In genomic region chr1:135669803-135670202, GRCm38 (mm10) we compare ENCODE assay signal across 9 mouse cellular contexts. TPM values are rescaled to one million over a fixed set of nuclear protein-coding genes. Genes with fewer than 3 reads are reported as not detected.
DNase-seq lines count a peak whose midpoint lies in the region; ATAC-seq and TF ChIP-seq lines count a peak whose summit lies in the region.
"Had no signal": no experiment of that assay in that cellular context is flagged by ENCODE, and none has a peak within 500 bp of the region (broad histone marks: within the 10 kb centered on the region; RNA-seq: fewer than 3 reads in every experiment).

No protein-coding gene starts in this region.

- no peak for TF ChIP-seq CTCF in midbrain, postnatal 0 days (IDR thresholded peaks at IDR 0.05)

- H3K27ac ChIP-seq in kidney, embryonic 15.5 days, result no peak overlapping the region
- no peak overlapping the region for H3K27ac ChIP-seq in midbrain, postnatal 0 days (ENCODE audit: low read depth, low read length)

- 0 out of 2 replicates have a peak overlapping the region, but pooled peaks have one; percentile 1 for H3K4me2 ChIP-seq in kidney, embryonic 15.5 days
- H3K4me2 ChIP-seq in midbrain, postnatal 0 days (ENCODE audit: low read depth, low read length, poor library complexity, severe bottlenecking), result peak overlapping the region; percentile 4; the same call in 1 of the 2 replicates

- WGBS in kidney, embryonic 15.5 days, result 46% methylated on average over 7 of the region's 7 CpGs
- WGBS in midbrain, postnatal 0 days, result 57% methylated on average over 7 of the region's 7 CpGs

- no peak overlapping the region for H3K4me3 ChIP-seq in kidney, embryonic 15.5 days (replicated peaks)
- H3K4me3 ChIP-seq in midbrain, postnatal 0 days (ENCODE audit: low read depth, low read length), result no peak overlapping the region

- H3K36me3 ChIP-seq in kidney, embryonic 15.5 days, result no peaks in the 10 kb centered on the region
- H3K36me3 ChIP-seq in midbrain, postnatal 0 days (ENCODE audit: insufficient read depth, low read length), result no peaks in the 10 kb centered on the region

- no peaks in the 10 kb centered on the region for H3K9me3 ChIP-seq in kidney, embryonic 15.5 days (replicated peaks)
- H3K9me3 ChIP-seq in midbrain, postnatal 0 days (ENCODE audit: low read length), result no peaks in the 10 kb centered on the region

- peak; percentile 39 for ATAC-seq in granulocyte monocyte progenitor cell, adult 5-6 weeks (replicated peaks; ENCODE audit: poor library complexity, severe bottlenecking)
- no peak for ATAC-seq in kidney, embryonic 15.5 days (replicated peaks; ENCODE audit: low FRiP score)
- no peak for ATAC-seq in midbrain, postnatal 0 days (ENCODE audit: low FRiP score)

- DNase-seq in layer of hippocampus, postnatal 10 days (ENCODE audit: low spot score in 2 of 2), result peak; percentile 54 to 64
- DNase-seq in layer of hippocampus, postnatal 25 days (ENCODE audit: extremely low spot score in 1 of 2, low spot score in 1 of 2), result no peak
- DNase-seq in adrenal gland, adult 2 months, result peak; percentile 83
- peak; percentile 58 for DNase-seq in midbrain, postnatal 0 days (ENCODE audit: low spot score)
- no peak for DNase-seq in left cerebral cortex, adult 9 months (ENCODE audit: low spot score in 2 of 2)
- DNase-seq in cerebellum, adult 11 months, result no peak

- no peaks in the 10 kb centered on the region for H3K27me3 ChIP-seq in kidney, embryonic 15.5 days
- no peaks in the 10 kb centered on the region for H3K27me3 ChIP-seq in midbrain, postnatal 0 days (ENCODE audit: insufficient read depth, low read length)
- H3K27me3 ChIP-seq: Patski had no signal

- H3K9ac ChIP-seq in kidney, embryonic 15.5 days, result no peak overlapping the region
- no peak overlapping the region for H3K9ac ChIP-seq in midbrain, postnatal 0 days (replicated peaks; ENCODE audit: low read length, poor library complexity, severe bottlenecking)

- peaks cover 51% of the 10 kb centered on the region for H3K4me1 ChIP-seq in kidney, embryonic 15.5 days
- H3K4me1 ChIP-seq in midbrain, postnatal 0 days (ENCODE audit: insufficient read depth, low read length), result peaks cover 4% of the 10 kb centered on the region; the same call in 1 of the 2 replicates

RNA-seq across cellular contexts. Expression of gene Csrp1, which starts 50.1 kb away (rescaled TPM):
- 10 to 100 TPM; 82.2 to 91.4 TPM for total RNA-seq in layer of hippocampus, postnatal 10 days (2021)
- 100 to 1,000 TPM; 197 to 219 TPM for total RNA-seq in layer of hippocampus, postnatal 25 days (2021)
- total RNA-seq in adrenal gland, adult 2 months (2021), result 100 to 1,000 TPM in 1 of 2 experiments, 10 to 100 TPM in 1; 68.0 to 133 TPM
- polyA plus RNA-seq in adrenal gland, adult 2 months (2012; rRNA removed), result 65.7 and 70.2 TPM in 2 replicates
- 130 and 138 TPM in 2 replicates for total RNA-seq in granulocyte monocyte progenitor cell, adult 5-6 weeks (2014; fragmentation: Nextera tagmentation)
- 104 and 135 TPM in 2 replicates for total RNA-seq in granulocyte monocyte progenitor cell, adult 5-6 weeks (2017)
- polyA plus RNA-seq in kidney, embryonic 15.5 days (2015; fragmentation: Nextera tagmentation; extraction: Ambion mirVana), result 119 and 137 TPM in 2 replicates
- total RNA-seq in midbrain, postnatal 0 days (2014; rRNA removed), result 48.1 and 64.3 TPM in 2 replicates
- 21.6 and 25.1 TPM in 2 replicates for polyA plus RNA-seq in midbrain, postnatal 0 days (2015; fragmentation: Nextera tagmentation; extraction: Ambion mirVana)

Comparison
In these comparisons a context has a peak if more than half of its experiments do, and no peak if none do; other contexts are left out.
1. DNase-seq: peak in layer of hippocampus, postnatal 10 days (2 of 2), adrenal gland, adult 2 months (single experiment) and midbrain, postnatal 0 days (single experiment); none in layer of hippocampus, postnatal 25 days (0 of 2), left cerebral cortex, adult 9 months (0 of 2) and cerebellum, adult 11 months (single experiment).